Mouse (Mus musculus): ENCODE results near the gene Asic2.

DNA sequence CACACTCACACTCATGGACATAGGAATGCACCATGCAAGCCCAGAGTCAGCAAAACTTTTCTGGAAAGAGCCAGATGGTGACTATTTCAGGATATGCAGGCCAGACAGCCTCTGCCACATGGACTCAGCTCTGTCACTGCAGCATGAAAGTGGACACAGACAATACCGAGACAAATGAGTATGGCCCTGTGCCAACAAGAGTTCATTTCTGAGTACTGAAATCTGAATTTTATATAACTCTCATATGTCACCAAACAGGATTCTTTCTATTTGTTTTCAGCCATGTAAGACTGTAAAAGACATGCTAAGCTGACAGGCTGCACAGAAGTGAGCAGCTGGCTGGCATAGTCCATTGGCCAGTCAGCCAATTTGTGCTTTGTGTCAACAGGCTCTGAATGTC, 309.4 kb downstream of the Asic2 start:
- TF ChIP-seq POLR2A (IDR thresholded peaks at IDR 0.05; ENCODE audit: borderline replicate concordance, extremely low read depth, insufficient read depth, insufficient read length, poor library complexity, severe bottlenecking) = no peak
- TF ChIP-seq CTCF (IDR thresholded peaks at IDR 0.05; ENCODE audit: borderline replicate concordance, extremely low read depth, insufficient read depth, insufficient read length) = no peak

Data from brain, embryonic 14.5 days (tissue).